Mouse (Mus musculus): ENCODE measurements around the gene Exoc6b.
A peak's percentile ranks its signal among the peaks of the same experiment; 100 is the strongest.

The Exoc6b gene

DNA sequence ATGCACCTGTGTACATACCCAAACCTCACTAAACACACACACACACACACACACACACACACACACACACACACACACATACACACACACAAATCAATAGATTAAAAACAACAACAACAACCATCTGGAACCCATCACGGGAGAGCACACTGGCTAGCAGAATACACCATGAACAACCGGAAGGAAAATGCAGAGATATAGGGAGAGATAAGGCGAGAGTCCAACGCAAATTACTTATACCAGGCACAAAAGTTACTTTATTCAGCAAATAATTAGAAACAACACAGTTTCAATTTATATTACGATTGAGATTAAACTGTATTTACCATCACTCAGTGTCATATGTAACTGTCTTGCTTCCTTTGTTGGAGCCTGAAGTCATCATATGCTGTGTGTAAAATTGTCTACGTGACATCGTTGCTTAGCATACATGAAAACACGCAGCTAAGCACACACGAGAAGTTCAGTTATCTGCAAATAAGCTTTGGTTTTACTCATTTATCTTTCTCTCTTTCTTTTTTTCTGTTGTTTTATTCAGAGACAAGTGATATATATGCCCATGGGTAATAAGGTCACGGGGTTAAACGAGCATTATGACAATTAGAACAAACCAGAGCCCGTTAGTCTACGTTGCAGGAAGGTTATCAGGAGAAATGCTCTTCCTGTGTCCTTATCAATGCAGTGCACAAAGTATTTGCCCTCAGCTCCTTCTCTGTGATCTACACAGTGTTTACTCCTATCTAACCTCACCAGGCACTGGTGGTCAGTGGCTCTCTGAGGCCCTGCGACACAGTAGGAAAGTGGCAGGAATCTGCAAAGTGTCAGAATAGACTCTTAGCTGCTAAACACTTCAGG, 186.4 kb downstream of the Exoc6b start:
- no peak for DNase-seq (ENCODE audit: low spot score in 2 of 2)

DNA sequence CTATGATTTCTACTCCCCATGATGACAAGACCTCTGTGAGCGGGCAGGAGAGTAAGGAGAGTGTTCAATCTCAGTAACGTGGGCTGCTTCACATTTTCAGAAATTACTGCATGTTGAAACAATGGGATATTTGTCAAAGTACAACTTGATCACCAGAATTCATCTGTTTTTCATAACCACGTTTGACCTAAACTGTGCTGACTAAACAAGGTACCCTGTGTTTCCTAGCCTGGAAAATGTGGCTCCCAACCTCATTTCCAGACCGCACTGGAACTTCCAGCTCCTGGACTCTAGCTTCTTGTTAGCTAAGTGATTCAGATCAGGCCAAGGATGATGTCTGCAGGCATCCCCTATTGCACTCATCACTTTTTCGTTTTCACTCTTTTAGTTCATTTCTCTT, 193.4 kb downstream of the Exoc6b start:
- DNase-seq (ENCODE audit: low spot score in 2 of 2) = no peak

DNA sequence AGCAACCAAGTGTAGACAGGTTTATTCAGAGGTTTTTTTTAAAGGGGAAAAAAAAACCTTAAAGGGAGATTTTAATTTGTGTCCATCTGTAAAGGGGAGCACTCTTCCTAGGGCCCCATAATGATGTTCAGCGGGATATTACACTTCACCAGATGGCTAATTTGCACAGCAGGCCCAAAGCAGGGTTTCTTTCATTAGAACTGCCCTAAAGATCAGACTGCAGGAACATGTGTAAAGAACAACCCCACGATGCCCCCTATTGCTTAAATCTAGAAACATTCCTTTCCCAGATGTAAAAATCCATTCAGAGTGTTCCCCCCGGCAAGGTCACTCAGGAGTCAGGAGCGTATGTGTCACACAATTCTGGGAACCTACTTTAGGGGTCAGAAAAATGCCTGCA, 202.2 kb downstream of the Exoc6b start:
- DNase-seq (ENCODE audit: low spot score in 2 of 2) = no peak

DNA sequence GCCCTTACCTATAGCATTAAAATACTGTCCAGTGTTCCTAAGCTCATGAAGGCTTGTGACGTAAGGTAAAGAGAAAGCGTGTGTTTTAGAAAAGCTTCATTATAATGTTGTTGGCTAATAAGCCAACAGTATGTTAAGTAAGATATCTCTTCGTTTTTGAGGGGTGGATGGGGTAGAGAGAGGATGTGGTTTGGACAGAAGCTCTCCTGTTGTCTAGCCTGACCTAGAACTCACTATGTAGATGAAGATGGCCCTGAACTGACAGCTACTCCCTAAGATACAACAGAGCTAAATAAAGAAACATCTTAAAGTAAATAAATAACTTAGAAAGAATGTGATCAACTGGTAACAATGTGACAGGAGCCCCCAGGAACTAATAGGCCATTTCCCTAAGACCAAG, 204.7 kb downstream of the Exoc6b start:
- DNase-seq (ENCODE audit: low spot score in 2 of 2) = no peak

DNA sequence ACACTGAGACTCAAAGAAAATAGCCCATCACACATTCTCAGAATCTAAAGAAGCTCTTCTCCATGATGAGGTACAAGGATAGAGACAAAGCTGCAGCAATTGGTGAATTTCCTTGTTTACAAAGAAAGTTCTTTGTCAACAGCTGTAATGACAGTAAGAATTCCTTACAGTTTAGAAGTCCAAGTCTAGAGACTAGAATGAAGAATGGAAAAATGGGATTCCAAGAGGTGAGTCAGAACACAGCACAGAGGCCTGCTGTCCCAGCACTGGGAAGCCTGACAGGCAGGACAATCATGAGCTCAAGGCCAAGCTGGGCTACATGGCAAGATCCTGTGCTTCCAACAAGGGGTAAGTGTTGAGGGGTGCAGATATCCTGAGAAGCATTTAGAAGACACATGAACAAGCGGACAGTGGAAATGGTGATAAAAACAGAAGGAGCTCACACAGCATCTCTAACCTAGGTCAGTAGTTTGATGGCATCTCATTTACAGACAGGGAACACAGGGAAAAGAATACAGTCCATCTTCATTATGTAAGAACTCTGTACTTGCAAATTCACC, 205.4 kb downstream of the Exoc6b start:
- no peak for DNase-seq (ENCODE audit: low spot score in 2 of 2)

DNA sequence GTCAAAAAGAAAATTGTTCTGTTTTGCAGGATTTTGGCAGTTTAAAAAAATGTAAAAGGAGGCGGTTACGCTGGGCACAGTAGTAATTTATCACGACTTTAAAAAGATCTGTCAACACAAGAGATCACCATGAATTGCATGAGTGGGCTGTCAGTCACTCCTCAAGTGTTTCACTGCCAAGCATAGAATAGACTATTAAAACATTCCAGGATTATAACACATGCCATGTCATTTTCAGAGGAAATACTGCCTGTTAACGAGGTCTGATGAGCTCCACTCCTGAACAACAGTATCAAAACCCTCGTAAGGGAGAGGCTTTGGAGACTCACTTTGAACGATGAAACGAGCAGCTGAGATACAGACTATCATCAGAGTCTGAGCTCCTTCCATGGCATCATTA, 223.6 kb downstream of the Exoc6b start:
- no peak for DNase-seq (ENCODE audit: low spot score in 2 of 2)

DNA sequence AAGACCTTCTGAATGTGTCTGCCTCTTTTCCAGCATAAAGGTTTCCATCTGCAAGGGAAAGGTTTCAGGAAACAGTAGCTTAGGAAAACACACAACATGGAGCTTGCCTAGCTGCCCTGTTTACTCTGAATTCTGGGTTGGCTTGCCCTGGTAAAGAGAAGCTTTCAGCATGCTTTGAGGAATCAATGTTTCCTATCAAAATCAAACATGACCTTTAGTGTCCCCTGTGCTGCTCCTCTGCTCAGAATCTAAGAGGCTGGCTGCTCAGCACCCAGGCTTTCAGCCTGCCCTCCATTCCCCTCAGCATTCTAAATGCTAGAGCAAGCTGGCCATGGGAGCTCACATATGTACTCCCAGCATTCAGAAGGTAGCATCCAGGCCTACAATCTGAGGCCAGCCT, 228.2 kb downstream of the Exoc6b start:
- DNase-seq (ENCODE audit: low spot score in 2 of 2) = no peak

DNA sequence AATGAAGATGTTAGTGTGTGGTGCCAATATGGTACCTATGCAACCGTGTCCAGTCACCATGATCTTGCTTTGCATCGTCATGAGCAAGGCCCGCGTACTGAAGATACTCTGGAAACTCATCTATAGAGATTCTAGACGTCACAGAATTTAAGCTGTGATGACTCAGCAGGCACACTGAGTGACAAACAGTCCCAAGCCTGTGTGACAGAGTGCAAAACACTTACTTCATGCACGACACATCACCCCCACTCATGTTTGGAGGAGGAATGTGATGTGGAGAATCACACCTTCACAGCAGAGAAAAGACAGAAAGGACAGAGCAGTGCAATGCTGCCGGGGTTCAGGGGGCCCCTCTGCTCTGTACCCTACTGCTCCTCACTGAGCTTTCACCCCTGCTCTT, 261.8 kb downstream of the Exoc6b start:
- DNase-seq (ENCODE audit: low spot score in 2 of 2) = no peak

DNA sequence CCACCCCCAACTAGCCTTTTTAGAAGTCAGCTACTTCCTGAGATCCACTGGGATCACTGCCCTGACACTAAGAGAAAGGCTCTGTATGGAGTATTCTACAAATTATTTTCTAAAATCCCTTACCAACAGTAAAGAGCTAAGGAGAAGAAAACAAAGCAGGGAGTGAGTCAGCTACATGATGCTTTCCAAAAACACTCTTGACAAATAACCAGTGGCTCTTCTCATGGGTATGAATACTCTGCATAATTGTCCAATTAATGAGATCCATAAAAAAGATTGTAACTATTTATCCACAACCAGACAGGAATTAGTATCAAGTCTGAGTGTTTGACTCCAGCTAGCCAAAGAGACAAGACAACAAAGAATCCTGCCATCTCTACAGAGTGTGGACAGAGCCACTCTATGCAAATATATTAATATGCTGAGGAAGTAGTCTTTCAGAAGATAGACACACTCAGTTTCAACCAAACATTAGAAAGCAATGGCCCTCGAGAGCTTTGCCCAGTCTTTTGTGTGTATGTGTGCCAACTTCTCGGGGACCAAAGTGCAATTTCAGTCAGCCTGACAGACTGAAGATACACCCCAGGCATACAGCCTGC, 263.1 kb downstream of the Exoc6b start:
- DNase-seq (ENCODE audit: low spot score in 2 of 2) = no peak

DNA sequence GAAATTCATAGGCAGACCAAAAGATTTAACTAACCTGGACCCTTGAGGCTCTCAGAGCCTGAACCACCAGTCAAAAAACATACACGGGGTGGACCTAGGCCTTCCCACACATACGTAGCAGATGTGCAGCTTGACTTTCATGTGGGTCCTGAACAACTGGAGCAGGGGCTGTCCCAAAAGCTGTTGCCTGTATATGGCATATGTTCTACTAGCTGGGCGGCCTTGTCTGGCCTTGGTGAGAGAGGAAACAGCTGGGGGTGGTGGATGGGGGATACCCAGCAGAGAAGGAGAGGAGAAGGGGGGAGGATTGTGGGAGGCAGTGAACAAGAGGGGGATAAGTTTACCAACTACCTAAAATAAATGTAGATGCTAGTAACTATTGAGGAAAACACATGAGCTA, 270.6 kb downstream of the Exoc6b start:
- DNase-seq (ENCODE audit: low spot score in 2 of 2) = no peak

DNA sequence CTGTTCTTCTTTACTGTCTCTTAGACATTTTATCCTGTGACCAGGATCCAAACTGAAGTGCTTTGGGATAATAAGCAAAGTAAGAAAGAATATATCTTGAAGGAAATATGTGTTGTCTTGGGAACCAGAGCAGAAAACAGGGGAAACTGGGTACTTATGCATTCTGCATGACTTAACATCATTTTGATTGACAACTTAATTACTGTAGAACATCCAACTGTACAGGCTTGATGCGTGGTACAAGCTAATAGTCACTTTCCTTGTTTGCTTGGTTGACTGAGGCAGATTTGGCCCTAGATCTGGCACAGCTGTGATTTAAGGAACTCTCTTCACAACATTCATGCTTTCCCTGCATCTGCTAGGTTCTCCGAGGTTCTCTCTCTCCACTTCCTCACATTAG, 285.3 kb downstream of the Exoc6b start:
- DNase-seq (ENCODE audit: low spot score in 2 of 2) = no peak

DNA sequence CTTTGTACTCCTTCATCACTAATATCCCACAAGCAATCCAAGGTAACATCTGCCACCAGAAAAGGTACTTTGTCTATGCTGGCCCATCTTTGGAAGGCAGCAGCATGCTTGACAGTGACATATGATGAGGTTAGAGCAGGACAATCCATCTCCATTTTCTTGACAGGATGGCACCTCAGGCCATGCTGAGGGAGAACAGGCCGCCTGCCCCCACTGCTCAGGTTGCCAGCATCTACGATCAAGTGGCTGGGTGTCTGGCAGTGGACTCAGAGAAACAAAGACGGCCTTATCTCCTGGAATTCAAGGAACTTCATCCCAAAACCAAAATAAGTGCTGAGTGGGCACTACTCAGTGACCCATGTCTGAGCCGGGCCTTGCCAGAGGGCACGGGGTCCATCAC, 289.3 kb downstream of the Exoc6b start:
- DNase-seq (ENCODE audit: low spot score in 2 of 2) = no peak

DNA sequence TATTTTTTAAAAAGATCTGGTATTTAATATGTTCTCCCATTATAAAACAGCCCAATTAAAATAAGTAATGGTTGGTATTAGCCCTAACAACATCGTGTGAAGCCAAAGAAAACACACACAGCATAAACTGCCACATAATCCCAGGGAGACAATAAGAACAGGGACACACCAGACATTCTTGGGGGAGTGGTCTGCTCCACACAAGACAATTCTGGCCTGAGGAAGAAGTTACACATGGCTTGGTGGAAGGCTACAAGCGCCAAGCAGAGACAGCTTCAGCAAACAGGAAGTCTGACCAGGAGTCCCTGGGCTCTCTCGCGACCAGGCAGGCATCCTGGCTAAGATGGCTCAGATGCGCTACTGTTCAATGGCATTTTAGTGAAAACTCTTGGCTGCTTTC, 290.3 kb downstream of the Exoc6b start:
- no peak for DNase-seq (ENCODE audit: low spot score in 2 of 2)

DNA sequence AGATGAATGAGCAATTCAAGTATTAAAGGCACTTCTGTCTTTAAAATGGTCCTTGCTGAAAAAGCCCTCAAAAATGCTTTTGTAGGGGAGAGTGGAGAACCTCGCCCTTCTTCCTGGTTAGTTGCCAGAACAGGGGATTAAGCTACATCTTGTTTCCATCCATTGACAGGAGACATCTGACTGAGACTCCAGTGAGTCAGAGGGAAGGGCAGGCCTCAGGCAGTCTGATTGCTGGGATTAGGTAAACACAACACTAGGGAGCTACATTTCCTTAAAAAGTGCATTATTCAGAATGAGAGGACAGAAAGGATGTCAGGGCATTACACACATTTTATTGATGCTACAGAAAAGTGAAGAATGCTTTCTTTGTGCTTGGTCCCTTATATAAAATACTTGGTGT, 293.4 kb downstream of the Exoc6b start:
- DNase-seq (ENCODE audit: low spot score in 2 of 2) = no peak

DNA sequence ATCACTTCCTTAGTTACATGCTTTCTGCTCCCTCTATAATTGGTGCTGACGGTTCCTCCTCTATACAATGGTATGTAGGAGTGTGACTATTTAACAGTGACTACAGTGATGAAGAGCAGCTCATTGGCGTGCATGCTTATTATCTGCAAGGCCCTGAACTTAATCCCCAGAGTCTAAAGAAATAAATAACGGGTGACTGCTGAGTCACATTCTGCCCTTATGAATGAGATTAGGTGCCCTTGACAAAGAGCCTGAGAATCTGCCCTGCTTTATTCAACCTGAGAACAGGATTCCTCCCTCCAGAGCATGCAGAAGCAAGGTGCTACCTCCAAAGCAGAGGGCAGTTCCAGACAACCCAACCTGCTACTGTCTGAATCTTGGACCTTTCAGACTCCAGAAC, 314.0 kb downstream of the Exoc6b start:
- no peak for DNase-seq (ENCODE audit: low spot score in 2 of 2)

DNA sequence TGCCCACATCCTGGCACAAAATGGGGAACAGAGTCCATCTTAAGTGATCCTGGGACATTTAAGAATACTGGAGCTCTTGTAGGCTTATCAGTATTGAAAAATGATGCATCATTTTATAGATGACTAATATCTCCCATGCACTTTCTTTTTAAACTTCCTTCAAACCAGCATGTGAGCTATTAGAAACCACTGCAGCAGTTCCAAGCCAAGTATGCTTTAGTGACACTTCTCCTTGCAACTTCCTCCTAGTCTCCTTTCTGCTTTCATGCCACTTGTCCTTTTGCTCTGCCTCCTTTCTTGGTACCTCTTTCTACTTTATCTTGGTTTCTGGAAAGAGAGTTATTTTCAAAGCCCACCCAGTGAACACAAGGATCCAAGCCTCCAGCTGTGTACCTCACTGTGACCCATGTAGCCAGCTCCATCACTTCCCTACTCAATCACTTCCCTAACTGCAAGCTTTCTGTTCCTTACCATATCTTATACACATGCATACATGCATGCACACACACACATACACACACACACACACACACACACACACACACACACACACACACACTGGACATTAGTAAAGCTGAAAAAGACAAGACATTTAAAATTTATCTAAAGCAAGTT, 316.4 kb downstream of the Exoc6b start:
- DNase-seq (ENCODE audit: low spot score in 2 of 2) = no peak

DNA sequence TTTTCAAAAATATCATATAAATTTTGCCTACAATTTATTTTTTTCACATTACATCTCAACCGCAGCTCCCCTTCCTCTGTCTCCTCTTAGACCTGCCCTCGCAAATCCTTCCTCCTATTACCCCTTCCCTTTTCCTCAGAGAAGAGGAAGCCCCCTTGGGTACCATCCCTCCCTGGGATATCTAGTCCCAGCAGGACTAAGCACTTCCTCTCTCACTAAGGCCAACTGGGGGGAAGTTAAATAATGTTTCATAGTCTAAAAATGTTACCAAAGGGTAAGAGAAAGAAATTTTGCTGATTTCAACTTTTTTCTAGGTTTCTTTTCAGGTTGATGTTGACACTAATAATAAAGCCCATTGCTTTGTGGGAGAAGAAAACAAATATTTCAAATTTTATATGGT, 317.9 kb downstream of the Exoc6b start:
- no peak for DNase-seq (ENCODE audit: low spot score in 2 of 2)

DNA sequence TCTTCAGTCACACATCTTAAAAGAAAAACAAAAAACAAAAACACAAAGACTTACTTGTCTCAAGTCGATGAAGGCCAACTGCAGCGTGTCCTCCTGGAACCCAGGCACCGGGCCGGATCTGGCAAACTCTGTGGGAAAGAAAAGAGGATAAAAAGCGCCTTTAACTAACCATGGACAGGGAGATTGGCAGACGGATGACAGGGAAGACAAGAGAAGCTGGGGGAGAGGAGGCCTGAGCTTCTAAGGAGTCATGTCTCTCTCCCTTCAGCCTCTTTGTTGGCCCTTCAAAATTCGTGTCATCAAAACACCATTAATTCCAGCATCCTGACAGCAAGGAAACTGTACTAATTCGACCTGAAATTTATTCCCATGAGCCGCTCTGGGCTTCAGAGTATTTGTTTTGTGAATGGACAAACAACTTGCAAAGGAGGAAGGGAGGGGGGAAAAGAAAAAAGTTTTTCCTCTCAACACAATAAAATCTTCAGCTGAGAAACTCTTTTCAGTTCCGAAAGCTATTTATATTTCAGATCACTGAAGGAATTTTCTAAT, 322.4 kb downstream of the Exoc6b start:
- peak in 1 of 2 experiments; percentile 28 for DNase-seq (ENCODE audit: low spot score in 2 of 2)

DNA sequence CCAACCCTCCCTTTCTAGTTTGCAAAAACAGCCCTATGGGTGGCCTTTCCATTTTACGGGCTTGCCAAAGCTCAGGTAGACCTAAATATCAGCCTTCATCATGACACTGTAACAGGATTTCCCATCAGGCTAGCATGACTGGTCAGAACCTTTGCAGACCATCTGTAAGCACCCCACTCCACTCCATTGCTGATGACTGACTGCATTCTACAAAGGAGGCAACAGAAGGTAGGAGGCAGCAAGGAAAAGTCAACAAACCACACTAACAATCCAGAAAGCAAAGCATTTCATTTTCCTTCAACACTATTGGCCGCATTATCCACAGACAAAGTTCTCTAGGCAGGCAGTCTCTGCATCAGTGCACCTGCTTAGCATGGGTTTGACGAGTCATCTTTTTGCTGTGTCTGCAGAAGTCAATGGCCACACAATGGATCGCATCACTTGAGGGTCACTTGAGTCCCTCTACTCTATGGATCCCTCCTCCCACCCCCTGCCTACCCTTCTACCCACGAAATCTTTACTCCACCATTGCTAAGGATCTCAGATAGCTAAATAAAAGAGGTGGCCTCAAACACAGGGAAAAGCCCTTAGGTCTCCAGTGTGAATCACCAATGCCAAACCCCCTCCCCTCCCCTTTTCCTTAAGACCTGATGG, 323.0 kb downstream of the Exoc6b start:
- DNase-seq (ENCODE audit: low spot score in 2 of 2) = no peak

DNA sequence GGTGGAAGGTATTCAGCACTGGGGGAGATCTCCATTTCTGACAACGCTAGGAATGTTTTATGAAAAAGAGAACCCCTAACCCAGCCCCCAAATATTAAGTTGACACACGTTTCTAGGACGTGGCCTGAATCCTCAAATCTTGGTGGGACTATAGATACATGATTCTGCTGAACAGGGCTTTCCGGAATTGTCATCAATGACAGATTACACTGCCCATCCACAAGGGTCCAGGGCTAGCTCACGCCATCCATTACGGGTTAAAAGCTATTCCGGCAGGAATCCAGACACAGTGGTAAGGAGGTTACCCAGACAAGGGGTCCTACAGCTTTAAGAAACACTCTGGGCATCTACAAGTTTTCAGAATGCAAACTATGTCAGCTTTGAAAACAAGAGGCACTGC, 323.7 kb downstream of the Exoc6b start:
- no peak for DNase-seq (ENCODE audit: low spot score in 2 of 2)

DNA sequence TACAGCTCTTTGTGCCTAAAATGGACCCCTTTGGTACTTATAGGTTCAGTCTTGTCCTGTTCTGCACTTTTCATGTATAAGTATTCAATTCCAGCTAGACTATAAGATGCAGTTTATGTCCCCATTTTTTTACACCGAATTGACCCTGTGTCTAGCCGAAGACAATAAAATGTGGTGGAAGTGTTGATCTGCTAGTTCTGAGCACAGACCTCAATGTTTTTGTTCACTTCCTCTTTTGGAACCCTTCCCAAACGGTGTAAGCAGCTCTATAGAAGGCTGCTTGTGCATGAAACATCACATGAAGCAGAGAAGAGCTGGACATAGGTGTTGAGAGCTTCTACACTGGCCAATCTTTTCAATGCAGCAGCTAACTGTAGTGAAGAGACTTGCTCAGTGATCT, 327.1 kb downstream of the Exoc6b start:
- no peak for DNase-seq (ENCODE audit: low spot score in 2 of 2)

DNA sequence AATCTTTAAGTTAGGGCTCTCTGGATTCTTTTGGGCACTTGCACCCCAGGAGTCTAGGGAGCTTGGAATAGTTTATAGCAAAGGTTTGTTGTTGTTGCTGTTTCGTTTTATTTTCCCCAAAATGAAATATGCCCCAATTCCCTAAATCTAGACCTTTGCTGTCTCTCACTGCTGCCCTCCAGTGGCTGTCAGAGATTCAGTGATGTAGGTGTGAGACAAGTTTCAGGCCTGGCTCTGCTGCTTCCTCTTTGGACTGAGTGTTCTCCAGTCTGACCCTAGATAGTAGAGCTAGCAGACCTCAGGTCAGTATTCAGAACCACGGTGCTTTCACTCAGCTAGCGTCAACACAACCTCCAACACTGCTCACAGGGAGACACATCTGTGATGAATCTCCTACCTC, 332.4 kb downstream of the Exoc6b start:
- peak in 1 of 2 experiments; percentile 14 for DNase-seq (ENCODE audit: low spot score in 2 of 2)
